Mouse (Mus musculus) stomach, postnatal 0 days (tissue): ENCODE results near the gene Armh1. TPM values are rescaled to one million over a fixed set of nuclear protein-coding genes. Genes with fewer than 3 reads are reported as not detected.
A peak's percentile ranks its signal among the peaks of the same experiment; 100 is the strongest.

Source experiments
- ATAC-seq: fragments of 200-750 bp; cut with Nextera tagmentation; 2 replicates; pipeline ENCODE4 v1.8.0; 2017; ENCODE audit not compliant: low FRiP score, low TSS enrichment
- DNase-seq: peaks from one replicate; pipeline ENCODE4 v3.0.0-alpha.2; 2016; ENCODE audit warnings: low spot score
- H3K27ac ChIP-seq: fragments of 300-500 bp; sonication (generic); replicated peaks from 2 replicates; pipeline ENCODE4 v1.5.1; 2014; ENCODE audit warnings: mild to moderate bottlenecking, control low read depth
- H3K27me3 ChIP-seq: fragments of 300-500 bp; sonication (generic); 2 replicates; pipeline ENCODE4 v1.6.1; 2014; ENCODE audit warnings: low read length; ENCODE audit not compliant: control insufficient read depth, insufficient read depth
- H3K36me3 ChIP-seq: fragments of 300-500 bp; sonication (generic); 2 replicates; pipeline ENCODE4 v1.6.1; 2014; ENCODE audit warnings: low read length, mixed read lengths; ENCODE audit not compliant: control insufficient read depth, insufficient read depth
- H3K4me1 ChIP-seq: fragments of 300-500 bp; sonication (generic); replicated peaks from 2 replicates; pipeline ENCODE4 v1.6.1; 2014; ENCODE audit warnings: antibody characterized with exemption; ENCODE audit not compliant: control insufficient read depth, insufficient read depth
- H3K4me2 ChIP-seq: fragments of 300-500 bp; sonication (generic); replicated peaks from 2 replicates; pipeline ENCODE4 v1.6.1; 2014; ENCODE audit warnings: low read depth, mild to moderate bottlenecking, control low read depth, moderate library complexity
- H3K4me3 ChIP-seq: fragments of 300-500 bp; sonication (generic); 2 replicates; pipeline ENCODE4 v1.5.1; 2014; ENCODE audit warnings: low read depth, low read length, control low read depth
- H3K9ac ChIP-seq: fragments of 300-500 bp; sonication (generic); 2 replicates; pipeline ENCODE4 v1.6.1; 2014; ENCODE audit warnings: mild to moderate bottlenecking, low read length, control low read depth, mixed read lengths
- H3K9me3 ChIP-seq: fragments of 300-500 bp; sonication (generic); 2 replicates; pipeline ENCODE4 v1.6.1; 2016; ENCODE audit warnings: low read length; ENCODE audit not compliant: control insufficient read depth
- CTCF ChIP-seq: IDR thresholded peaks from 2 replicates; pipeline ENCODE4 v1.5.1; 2016; ENCODE audit warnings: antibody characterized with exemption, low read depth, mild to moderate bottlenecking, moderate library complexity
- EP300 ChIP-seq: optimal IDR thresholded peaks from 2 replicates; pipeline ENCODE3; 2016; ENCODE audit warnings: antibody characterized with exemption
- WGBS: fragments of 180-500 bp; shearing (Covaris S2); extraction: QIAGEN DNeasy Blood & Tissue Kit; methylation state at CpG from one replicate; pipeline ENCODE4 v1.1.7; 2014; 5-methylcytosine and 5-hydroxymethylcytosine counted together
- polyA plus RNA-seq: library from polyadenylated mRNA; unstranded; fragments of >200 nt; fragmentation: Nextera tagmentation; extraction: Ambion mirVana; gene quantifications from 2 replicates; pipeline ENCODE4 v1.2.1, GENCODE M21; 2015

The Armh1 gene
- polyA plus RNA-seq, 1 experiment from 2014 or later: 0.16 TPM

- Histone ChIP-seq H3K27ac (no peak overlapping the region), H3K27me3 (no peaks in the 10 kb centered on the region), H3K9ac (no peak overlapping the region), H3K4me2 (no peak overlapping the region), H3K4me1 (no peaks in the 10 kb centered on the region), H3K36me3 (no peaks in the 10 kb centered on the region), H3K9me3 (no peaks in the 10 kb centered on the region), H3K4me3 (no peak overlapping the region)
- ATAC-seq: no peak
- no peak for TF ChIP-seq EP300
- TF ChIP-seq CTCF: no peak
- 39% methylated on average over 4 of the region's 4 CpGs for WGBS
- no peak for DNase-seq
Measured at GRCm38 (mm10) chr4:117235822-117236221, 16.1 kb downstream of the Armh1 start.

- Histone ChIP-seq H3K27me3 (no peaks in the 10 kb centered on the region), H3K4me3 (no peak overlapping the region), H3K9me3 (no peaks in the 10 kb centered on the region), H3K4me1 (no peaks in the 10 kb centered on the region), H3K4me2 (no peak overlapping the region), H3K27ac (no peak overlapping the region), H3K36me3 (no peaks in the 10 kb centered on the region), H3K9ac (no peak overlapping the region)
- DNase-seq (no peak), ATAC-seq (no peak)
- WGBS: 59% methylated on average over 7 of the region's 7 CpGs
- no peak for TF ChIP-seq CTCF
- no peak for TF ChIP-seq EP300
Measured at GRCm38 (mm10) chr4:117234166-117234741, 17.7 kb downstream of the Armh1 start.

DNA sequence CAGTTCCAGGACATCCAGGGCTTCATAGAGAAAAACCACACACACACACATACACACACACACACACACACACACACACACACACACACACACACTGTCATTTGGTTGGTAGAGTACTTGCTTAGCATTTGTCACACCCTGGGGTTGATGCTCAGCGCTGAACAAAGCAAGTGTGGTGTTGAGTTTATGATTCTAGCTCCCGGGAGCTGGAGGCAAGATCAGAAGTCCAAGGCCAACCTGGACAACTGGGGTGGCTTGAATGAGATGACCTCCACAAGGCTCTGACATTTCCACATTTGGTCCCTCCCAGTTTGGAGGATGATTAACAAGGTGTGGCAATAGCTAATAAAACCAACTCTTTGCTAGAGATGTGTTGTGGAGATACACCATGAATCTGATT, 20.7 kb downstream of the Armh1 start:
- no peak for ATAC-seq
- no peak for DNase-seq
- Histone ChIP-seq H3K4me3 (no peak overlapping the region), H3K4me1 (no peaks in the 10 kb centered on the region), H3K9ac (no peak overlapping the region), H3K36me3 (no peaks in the 10 kb centered on the region), H3K9me3 (no peaks in the 10 kb centered on the region), H3K4me2 (no peak overlapping the region), H3K27me3 (no peaks in the 10 kb centered on the region), H3K27ac (no peak overlapping the region)
- WGBS: 76% methylated on average over 2 of the region's 2 CpGs
- TF ChIP-seq CTCF (no peak), EP300 (no peak)

- Histone ChIP-seq H3K27me3 (no peaks in the 10 kb centered on the region), H3K9me3 (no peaks in the 10 kb centered on the region), H3K4me1 (no peaks in the 10 kb centered on the region), H3K4me3 (no peak overlapping the region), H3K4me2 (no peak overlapping the region), H3K9ac (no peak overlapping the region), H3K27ac (no peak overlapping the region), H3K36me3 (no peaks in the 10 kb centered on the region)
- TF ChIP-seq CTCF (peak; percentile 68), EP300 (no peak)
- ATAC-seq (no peak), DNase-seq (no peak)
- 58% methylated on average over 10 of the region's 10 CpGs for WGBS
Measured at GRCm38 (mm10) chr4:117230331-117230730, 21.6 kb downstream of the Armh1 start.

DNA sequence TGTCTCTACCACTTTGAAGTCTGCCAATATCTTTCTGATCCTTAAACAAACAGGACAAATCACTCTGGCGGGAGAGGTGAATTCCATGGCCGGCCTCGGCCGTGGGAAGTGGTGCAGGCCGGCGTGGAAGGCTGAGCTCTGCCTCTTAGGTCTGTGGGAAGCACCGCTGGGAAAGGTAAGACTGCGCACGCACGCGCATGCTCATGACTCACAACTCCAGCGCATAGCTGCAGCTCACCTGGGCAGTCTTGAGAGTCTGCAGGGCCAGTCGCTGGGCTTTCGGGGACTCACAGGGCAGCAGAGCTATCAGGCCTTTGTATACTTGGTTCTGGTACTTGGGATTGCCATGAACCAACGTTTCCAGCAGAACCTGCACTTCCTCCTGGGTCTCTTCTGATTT, 22.3 kb downstream of the Armh1 start:
- H3K9ac ChIP-seq: no peak overlapping the region
- no peaks in the 10 kb centered on the region for H3K27me3 ChIP-seq
- DNase-seq (peak; percentile 55), ATAC-seq (peak; percentile 58; the same call in 1 of the 2 replicates)
- H3K9me3 ChIP-seq: no peaks in the 10 kb centered on the region
- TF ChIP-seq EP300: no peak
- no peak for TF ChIP-seq CTCF
- no peak overlapping the region for H3K4me2 ChIP-seq
- no peaks in the 10 kb centered on the region for H3K4me1 ChIP-seq
- 51% methylated on average over 15 of the region's 15 CpGs for WGBS
- H3K27ac ChIP-seq: no peak overlapping the region
- no peaks in the 10 kb centered on the region for H3K36me3 ChIP-seq
- no peak overlapping the region for H3K4me3 ChIP-seq

GRCm38 (mm10) chr4:117225250-117225649, 26.7 kb downstream of the Armh1 start:
- no peaks in the 10 kb centered on the region for H3K27me3 ChIP-seq
- no peaks in the 10 kb centered on the region for H3K36me3 ChIP-seq
- DNase-seq (no peak), ATAC-seq (no peak)
- TF ChIP-seq EP300 (no peak), CTCF (no peak)
- H3K27ac ChIP-seq: no peak overlapping the region
- H3K4me2 ChIP-seq: no peak overlapping the region
- no peaks in the 10 kb centered on the region for H3K4me1 ChIP-seq
- H3K9me3 ChIP-seq: no peaks in the 10 kb centered on the region
- no peak overlapping the region for H3K9ac ChIP-seq
- H3K4me3 ChIP-seq: no peak overlapping the region
